Mouse (Mus musculus) midbrain, embryonic 13.5 days (tissue): ENCODE measurements around the gene Acad9. TPM values are rescaled to one million over a fixed set of nuclear protein-coding genes. Genes with fewer than 3 reads are reported as not detected.
"Not testable (repeated sequence)": the region's sequence is repeated elsewhere in the genome, so short reads cannot be mapped to it uniquely, and the experiment has no call there.

Source experiments
- ATAC-seq: fragments of 200-750 bp; cut with Nextera tagmentation; 2 replicates; pipeline ENCODE4 v1.8.0; 2017; ENCODE audit warnings: mild to moderate bottlenecking, moderate TSS enrichment, moderate library complexity
- H3K27ac ChIP-seq: fragments of 300-500 bp; sonication (generic); 2 replicates; pipeline ENCODE4 v1.5.1; 2015; ENCODE audit warnings: inconsistent platforms, mild to moderate bottlenecking, moderate library complexity
- H3K27me3 ChIP-seq: fragments of 300-500 bp; sonication (generic); 2 replicates; pipeline ENCODE4 v1.6.1; 2015; ENCODE audit warnings: mild to moderate bottlenecking, inconsistent platforms
- H3K36me3 ChIP-seq: fragments of 300-500 bp; sonication (generic); 2 replicates; pipeline ENCODE4 v1.6.1; 2015; ENCODE audit warnings: mild to moderate bottlenecking, inconsistent platforms
- H3K4me1 ChIP-seq: fragments of 300-500 bp; sonication (generic); replicated peaks from 2 replicates; pipeline ENCODE4 v1.6.1; 2015; ENCODE audit warnings: inconsistent platforms
- H3K4me2 ChIP-seq: fragments of 300-500 bp; sonication (generic); replicated peaks from 2 replicates; pipeline ENCODE4 v1.6.1; 2015; ENCODE audit warnings: moderate library complexity, mild to moderate bottlenecking, inconsistent platforms
- H3K4me3 ChIP-seq: fragments of 300-500 bp; sonication (generic); replicated peaks from 2 replicates; pipeline ENCODE4 v1.5.1; 2015; ENCODE audit warnings: mild to moderate bottlenecking, inconsistent platforms
- H3K9ac ChIP-seq: fragments of 300-500 bp; sonication (generic); replicated peaks from 2 replicates; pipeline ENCODE4 v1.6.1; 2015; ENCODE audit warnings: mild to moderate bottlenecking, inconsistent platforms
- H3K9me3 ChIP-seq: fragments of 300-500 bp; sonication (generic); 2 replicates; pipeline ENCODE4 v1.6.1; 2016; ENCODE audit warnings: mild to moderate bottlenecking, inconsistent platforms
- WGBS: fragments of 180-500 bp; shearing (Covaris S2); methylation state at CpG from one replicate; pipeline ENCODE4 v1.1.7; 2015; 5-methylcytosine and 5-hydroxymethylcytosine counted together
- polyA plus RNA-seq: library from polyadenylated mRNA; unstranded; fragments of >200 nt; fragmentation: Nextera tagmentation; extraction: Ambion mirVana; gene quantifications from 2 replicates; pipeline ENCODE4 v1.2.1, GENCODE M21; 2015

The Acad9 gene
- polyA plus RNA-seq, 1 experiment from 2014 or later: 87.3 TPM

GRCm38 (mm10) chr3:36116076-36116475 lies 50.3 kb downstream of the Acad9 start:
- no peak overlapping the region for H3K4me3 ChIP-seq
- no peaks in the 10 kb centered on the region for H3K4me1 ChIP-seq
- no peaks in the 10 kb centered on the region for H3K36me3 ChIP-seq
- ATAC-seq: no peak
- no peak overlapping the region for H3K4me2 ChIP-seq
- H3K27ac ChIP-seq: no peak overlapping the region
- WGBS: 89% methylated on average over 4 of the region's 4 CpGs
- no peak overlapping the region for H3K9ac ChIP-seq
- no peaks in the 10 kb centered on the region for H3K27me3 ChIP-seq
- no peaks in the 10 kb centered on the region for H3K9me3 ChIP-seq

- H3K9me3 ChIP-seq: peaks cover 12% of the 10 kb centered on the region
- H3K27ac ChIP-seq: no peak overlapping the region
- no peak for ATAC-seq
These were observed 54.1 kb downstream of the Acad9 start for GRCm38 (mm10) chr3:36119684-36120548.

GRCm38 (mm10) chr3:36126176-36126575 lies 60.4 kb downstream of the Acad9 start:
- H3K4me1 ChIP-seq, H3K27ac ChIP-seq, H3K4me2 ChIP-seq, H3K9ac ChIP-seq, H3K27me3 ChIP-seq, H3K4me3 ChIP-seq, H3K36me3 ChIP-seq, ATAC-seq: not testable (repeated sequence)
- peaks cover 12% of the 10 kb centered on the region for H3K9me3 ChIP-seq
- WGBS: 92% methylated on average over 9 of the region's 9 CpGs

More at GRCm38 (mm10) chr3:36119684-36120548, 54.1 kb downstream of the Acad9 start:
- H3K27me3 ChIP-seq: no peaks in the 10 kb centered on the region
- H3K36me3 ChIP-seq: no peaks in the 10 kb centered on the region
- no peak overlapping the region for H3K4me3 ChIP-seq
- H3K9ac ChIP-seq: no peak overlapping the region
- H3K4me2 ChIP-seq: no peak overlapping the region
- H3K4me1 ChIP-seq: no peaks in the 10 kb centered on the region

DNA sequence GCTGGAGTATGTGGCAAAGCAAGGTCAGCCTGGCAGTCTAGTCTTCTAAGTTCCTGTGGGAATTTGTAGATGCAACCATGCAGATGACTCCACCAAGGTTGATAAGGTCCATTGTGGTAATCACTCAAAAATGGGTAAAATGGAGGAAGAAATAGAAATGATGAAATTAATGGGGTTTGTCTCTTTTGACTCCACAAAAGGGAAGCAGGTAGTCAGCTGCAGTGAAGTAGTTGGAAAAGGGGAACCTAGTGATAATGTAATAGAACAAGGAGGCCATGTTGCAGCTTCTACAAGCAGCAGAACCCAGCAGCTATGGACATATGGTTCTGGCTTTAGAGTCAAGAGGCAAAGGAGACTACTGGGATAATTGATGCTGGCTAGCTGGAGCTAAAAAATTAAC lies 70.4 kb downstream of the Acad9 start:
- Histone ChIP-seq H3K9me3 (no peaks in the 10 kb centered on the region), H3K9ac (no peak overlapping the region), H3K27ac (no peak overlapping the region), H3K4me1 (no peaks in the 10 kb centered on the region), H3K4me2 (no peak overlapping the region), H3K36me3 (no peaks in the 10 kb centered on the region), H3K27me3 (no peaks in the 10 kb centered on the region), H3K4me3 (no peak overlapping the region)
- ATAC-seq: no peak

- WGBS: 64% methylated on average over 2 of the region's 2 CpGs
These were observed 71.8 kb downstream of the Acad9 start for GRCm38 (mm10) chr3:36137560-36137959.

DNA sequence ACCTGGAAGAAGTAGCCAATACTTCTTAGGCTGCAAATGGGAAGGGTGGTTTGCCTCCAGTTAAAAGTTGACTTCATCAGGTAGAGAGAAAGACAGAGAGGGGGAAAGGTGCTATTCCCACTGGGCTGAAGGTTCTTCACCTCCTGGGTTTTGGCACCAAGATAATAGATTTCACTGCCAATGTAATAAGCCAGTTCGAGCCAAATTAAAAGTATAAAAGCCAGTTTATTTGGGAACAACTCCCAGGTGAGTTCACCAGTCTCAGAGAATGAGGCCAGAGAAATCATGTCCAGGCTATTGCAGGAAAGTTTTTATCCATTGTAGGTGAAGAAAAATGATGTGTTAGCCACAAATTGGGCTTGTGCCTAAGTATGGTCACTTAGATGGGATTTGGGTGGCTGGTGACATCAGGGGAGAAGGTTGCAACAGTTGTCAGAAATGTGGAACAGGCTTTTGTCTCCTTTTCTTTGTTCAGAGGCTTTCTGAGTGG lies 72.4 kb downstream of the Acad9 start:
- Histone ChIP-seq H3K9ac (no peak overlapping the region), H3K4me1 (no peaks in the 10 kb centered on the region), H3K27ac (no peak overlapping the region), H3K36me3 (no peaks in the 10 kb centered on the region), H3K27me3 (no peaks in the 10 kb centered on the region), H3K4me3 (no peak overlapping the region), H3K4me2 (no peak overlapping the region), H3K9me3 (no peaks in the 10 kb centered on the region)
- 85% methylated on average over 1 of the region's 1 CpGs for WGBS
- ATAC-seq: no peak

More at GRCm38 (mm10) chr3:36137560-36137959, 71.8 kb downstream of the Acad9 start:
- no peak overlapping the region for H3K4me3 ChIP-seq
- H3K9ac ChIP-seq: no peak overlapping the region
- H3K9me3 ChIP-seq: no peaks in the 10 kb centered on the region
- ATAC-seq: no peak
- no peaks in the 10 kb centered on the region for H3K27me3 ChIP-seq
- H3K4me2 ChIP-seq: no peak overlapping the region
- H3K36me3 ChIP-seq: no peaks in the 10 kb centered on the region
- H3K4me1 ChIP-seq: no peaks in the 10 kb centered on the region
- no peak overlapping the region for H3K27ac ChIP-seq

DNA sequence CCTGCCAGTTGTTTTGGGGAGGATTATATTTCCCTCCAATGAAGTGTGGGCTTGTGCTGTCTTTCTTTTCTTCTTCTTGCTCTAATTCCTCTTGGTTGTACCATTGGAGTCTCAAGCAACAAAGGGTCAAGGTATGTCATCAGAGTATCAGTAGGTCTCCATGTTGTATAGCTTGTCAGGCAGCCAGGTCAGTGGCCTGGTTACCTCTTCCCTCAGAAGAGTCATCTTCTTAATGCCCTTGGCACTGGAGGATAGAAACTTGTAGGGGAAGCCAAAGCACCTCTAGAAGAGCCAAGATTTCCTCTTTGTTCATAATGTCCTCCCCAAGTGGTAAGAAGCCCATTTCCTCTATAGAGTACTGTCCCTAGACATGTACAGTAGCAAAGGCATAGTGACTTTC lies 73.2 kb downstream of the Acad9 start:
- Histone ChIP-seq H3K36me3 (no peaks in the 10 kb centered on the region), H3K27ac (no peak overlapping the region), H3K9me3 (no peaks in the 10 kb centered on the region), H3K27me3 (no peaks in the 10 kb centered on the region), H3K9ac (no peak overlapping the region), H3K4me1 (no peaks in the 10 kb centered on the region), H3K4me3 (no peak overlapping the region), H3K4me2 (no peak overlapping the region)
- no peak for ATAC-seq

Other genes starting within 250 kb of the Acad9 start
- 107 and 118 TPM in 2 replicates for gene Dcun1d1, start 128.5 kb upstream of the Acad9 start, polyA plus RNA-seq
- gene Mccc1, start 65.3 kb upstream of the Acad9 start, polyA plus RNA-seq: 32.0 and 34.0 TPM in 2 replicates
- gene Ccdc144b, start 12.4 kb upstream of the Acad9 start, polyA plus RNA-seq: not detected in 2 replicates
- 11.6 and 13.9 TPM in 2 replicates for gene D3Ertd254e, start 85.0 kb downstream of the Acad9 start, polyA plus RNA-seq
- gene Qrfpr, start 156.3 kb downstream of the Acad9 start, polyA plus RNA-seq: 0.28 and 0.73 TPM in 2 replicates